Mouse (Mus musculus) C2C12 (cell line): Measurements from ENCODE around the gene Tiparp.

ENCODE experiments used
- CTCF ChIP-seq: IDR thresholded peaks from one replicate; pipeline ENCODE4 v1.5.1; 2011; ENCODE audit not compliant: control insufficient read depth, insufficient read depth, insufficient read length
- FOSL1 ChIP-seq: IDR thresholded peaks from one replicate; pipeline ENCODE4 v1.8.0; 2011; ENCODE audit warnings: mild to moderate bottlenecking, low read length; ENCODE audit not compliant: poor library complexity, insufficient read depth, severe bottlenecking
- MAX ChIP-seq: IDR thresholded peaks from one replicate; pipeline ENCODE4 v1.6.1; 2011; ENCODE audit warnings: mild to moderate bottlenecking, control low read depth
- MYOD1 ChIP-seq: IDR thresholded peaks from one replicate; pipeline ENCODE4 v1.6.1; 2011; ENCODE audit warnings: low read depth; ENCODE audit not compliant: control insufficient read depth, insufficient read length
- MYOG ChIP-seq: IDR thresholded peaks from one replicate; pipeline ENCODE4 v1.6.1; 2011; ENCODE audit not compliant: control insufficient read depth, insufficient read length; ENCODE audit errors: extremely low read depth
- USF1 ChIP-seq: IDR thresholded peaks from one replicate; pipeline ENCODE4 v1.6.1; 2011; ENCODE audit warnings: low read depth, mild to moderate bottlenecking, control low read depth, moderate library complexity

GRCm38 (mm10) chr3:65584329-65584728, 56.1 kb downstream of the Tiparp start:
- TF ChIP-seq CTCF, result no peak
- no peak for TF ChIP-seq USF1
- no peak for TF ChIP-seq MYOD1
- TF ChIP-seq MYOG, result no peak
- no peak for TF ChIP-seq FOSL1
- no peak for TF ChIP-seq MAX
